Mouse (Mus musculus) neural tube, embryonic 13.5 days (tissue): ENCODE data around the gene Cstb. TPM values are rescaled to one million over a fixed set of nuclear protein-coding genes. Genes with fewer than 3 reads are reported as not detected.

Experiments
- ATAC-seq: fragments of 200-750 bp; cut with Nextera tagmentation; 2 replicates; pipeline ENCODE4 v1.8.0; 2017; ENCODE audit warnings: low read depth, mild to moderate bottlenecking, moderate TSS enrichment, moderate library complexity
- H3K27ac ChIP-seq: fragments of 300-500 bp; sonication (generic); replicated peaks from 2 replicates; pipeline ENCODE4 v1.5.1; 2015; ENCODE audit warnings: moderate library complexity, mild to moderate bottlenecking, inconsistent platforms
- H3K27me3 ChIP-seq: fragments of 300-500 bp; sonication (generic); 2 replicates; pipeline ENCODE4 v1.6.1; 2015; ENCODE audit warnings: mild to moderate bottlenecking, inconsistent platforms
- H3K36me3 ChIP-seq: fragments of 300-500 bp; sonication (generic); 2 replicates; pipeline ENCODE4 v1.6.1; 2015; ENCODE audit warnings: mild to moderate bottlenecking, inconsistent platforms
- H3K4me1 ChIP-seq: fragments of 300-500 bp; sonication (generic); replicated peaks from 2 replicates; pipeline ENCODE4 v1.6.1; 2015; ENCODE audit warnings: inconsistent platforms
- H3K4me2 ChIP-seq: fragments of 300-500 bp; sonication (generic); 2 replicates; pipeline ENCODE4 v1.6.1; 2015; ENCODE audit warnings: inconsistent platforms, mild to moderate bottlenecking, moderate library complexity
- H3K4me3 ChIP-seq: fragments of 300-500 bp; sonication (generic); 2 replicates; pipeline ENCODE4 v1.5.1; 2015; ENCODE audit warnings: mild to moderate bottlenecking, inconsistent platforms
- H3K9ac ChIP-seq: fragments of 300-500 bp; sonication (generic); 2 replicates; pipeline ENCODE4 v1.6.1; 2015; ENCODE audit warnings: moderate library complexity, mild to moderate bottlenecking, inconsistent platforms
- H3K9me3 ChIP-seq: fragments of 300-500 bp; sonication (generic); 2 replicates; pipeline ENCODE4 v1.6.1; 2016; ENCODE audit warnings: inconsistent platforms
- WGBS: fragments of 180-500 bp; shearing (Covaris S2); methylation state at CpG from one replicate; pipeline ENCODE4 v1.1.7; 2015; 5-methylcytosine and 5-hydroxymethylcytosine counted together
- polyA plus RNA-seq: library from polyadenylated mRNA; unstranded; fragments of >200 nt; fragmentation: Nextera tagmentation; extraction: Ambion mirVana; gene quantifications from 2 replicates; pipeline ENCODE4 v1.2.1, GENCODE M21; 2015

Cstb gene
- polyA plus RNA-seq, 1 experiment from 2014 or later, result 107 TPM

DNA sequence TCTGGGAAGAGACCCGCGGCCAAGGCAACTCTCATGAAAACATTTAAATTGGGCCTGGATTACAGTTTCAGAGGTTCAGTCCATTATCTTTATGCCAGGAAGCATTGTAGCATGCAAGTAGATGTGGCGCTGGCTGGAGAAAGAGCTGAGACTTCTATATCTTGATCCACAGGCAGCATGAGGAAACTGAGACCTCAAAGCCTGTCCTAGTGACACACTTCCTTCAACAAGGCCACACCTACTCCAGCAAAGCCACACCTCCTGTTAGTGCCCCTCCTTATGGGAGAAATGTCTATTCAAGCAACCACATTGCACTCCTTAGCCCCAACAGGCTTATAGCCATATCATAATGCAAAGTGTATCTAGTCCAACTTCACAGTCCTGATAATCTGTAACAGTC, 2.9 kb upstream of the Cstb start:
- Histone ChIP-seq H3K4me1 (peaks cover 14% of the 10 kb centered on the region), H3K9ac (no peak overlapping the region), H3K36me3 (peaks cover 8% of the 10 kb centered on the region), H3K27me3 (no peaks in the 10 kb centered on the region), H3K27ac (no peak overlapping the region), H3K9me3 (no peaks in the 10 kb centered on the region), H3K4me2 (no peak overlapping the region), H3K4me3 (no peak overlapping the region)
- ATAC-seq, result no peak
- 93% methylated on average over 3 of the region's 3 CpGs for WGBS

GRCm38 (mm10) chr10:78426117-78426735, 757 bp downstream of the Cstb start:
- peak; percentile 4; the same call in 1 of the 2 replicates for ATAC-seq
- peak overlapping the region; percentile 63; the same call in 1 of the 2 replicates for H3K27ac ChIP-seq
- 50% methylated on average over 6 of the region's 6 CpGs for WGBS

GRCm38 (mm10) chr10:78428070-78428469, 2.6 kb downstream of the Cstb start:
- Histone ChIP-seq H3K4me3 (no peak overlapping the region), H3K27me3 (no peaks in the 10 kb centered on the region), H3K4me2 (no peak overlapping the region), H3K27ac (no peak overlapping the region), H3K9me3 (no peaks in the 10 kb centered on the region), H3K4me1 (peaks cover 14% of the 10 kb centered on the region), H3K9ac (no peak overlapping the region), H3K36me3 (peaks cover 26% of the 10 kb centered on the region)
- WGBS, result 91% methylated on average over 11 of the region's 11 CpGs
- no peak for ATAC-seq

More at GRCm38 (mm10) chr10:78426117-78426735, 757 bp downstream of the Cstb start:
- Histone ChIP-seq H3K27me3 (no peaks in the 10 kb centered on the region), H3K9ac (peak overlapping the region; percentile 92), H3K4me2 (peak overlapping the region; percentile 79), H3K9me3 (no peaks in the 10 kb centered on the region), H3K4me3 (peak overlapping the region; percentile 84), H3K36me3 (peaks cover 26% of the 10 kb centered on the region), H3K4me1 (peaks cover 14% of the 10 kb centered on the region)

DNA sequence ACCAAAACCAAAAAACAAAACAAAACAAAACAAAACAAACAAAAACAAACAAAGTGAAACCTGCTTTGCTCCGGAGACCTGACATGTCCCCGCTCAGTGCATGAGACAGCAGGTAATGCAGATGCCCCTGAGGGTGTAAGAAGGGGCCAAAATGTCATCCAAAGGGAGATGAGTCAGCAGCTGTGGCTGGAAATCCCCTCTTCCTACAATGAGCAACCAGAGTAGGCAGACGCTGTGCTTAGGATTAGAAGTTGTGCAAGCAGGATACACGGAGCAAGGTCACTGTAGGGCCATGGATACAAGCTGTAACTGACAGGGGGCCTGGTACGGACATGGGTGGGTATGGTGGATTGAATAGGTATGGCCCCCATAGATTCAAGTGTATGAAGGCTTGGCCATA, 3.7 kb downstream of the Cstb start:
- H3K4me1 ChIP-seq, result peaks cover 14% of the 10 kb centered on the region
- H3K9ac ChIP-seq, result no peak overlapping the region
- H3K4me2 ChIP-seq, result no peak overlapping the region
- no peaks in the 10 kb centered on the region for H3K9me3 ChIP-seq
- whole genome bisulfite sequencing, result 91% methylated on average over 5 of the region's 5 CpGs
- no peak for ATAC-seq
- no peaks in the 10 kb centered on the region for H3K27me3 ChIP-seq
- H3K27ac ChIP-seq, result no peak overlapping the region
- peaks cover 26% of the 10 kb centered on the region for H3K36me3 ChIP-seq
- H3K4me3 ChIP-seq, result no peak overlapping the region

DNA sequence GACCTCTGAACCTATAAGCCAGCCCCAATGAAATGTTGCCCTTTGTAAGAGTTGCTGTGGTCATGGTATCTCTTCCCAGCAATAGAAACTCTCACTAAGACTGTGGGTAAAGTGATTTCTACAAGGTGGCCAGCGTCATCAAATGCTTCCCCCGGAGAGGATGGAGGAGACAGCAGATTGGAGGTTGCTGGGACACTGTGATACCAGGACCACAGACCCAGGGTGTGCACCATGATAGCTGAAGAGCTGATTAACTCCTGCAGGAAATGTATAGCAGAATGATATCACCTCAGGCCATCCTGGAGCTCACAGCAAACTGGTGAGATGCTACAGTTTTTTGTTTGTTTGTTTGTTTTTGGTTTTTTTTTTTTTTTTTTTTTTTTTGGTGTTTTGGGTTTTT, 4.3 kb downstream of the Cstb start:
- Histone ChIP-seq H3K4me1 (peaks cover 14% of the 10 kb centered on the region), H3K9me3 (no peaks in the 10 kb centered on the region), H3K36me3 (peaks cover 26% of the 10 kb centered on the region), H3K9ac (no peak overlapping the region), H3K4me2 (no peak overlapping the region), H3K27me3 (no peaks in the 10 kb centered on the region), H3K27ac (no peak overlapping the region), H3K4me3 (no peak overlapping the region)
- WGBS, result 96% methylated on average over 2 of the region's 2 CpGs
- ATAC-seq, result no peak

DNA sequence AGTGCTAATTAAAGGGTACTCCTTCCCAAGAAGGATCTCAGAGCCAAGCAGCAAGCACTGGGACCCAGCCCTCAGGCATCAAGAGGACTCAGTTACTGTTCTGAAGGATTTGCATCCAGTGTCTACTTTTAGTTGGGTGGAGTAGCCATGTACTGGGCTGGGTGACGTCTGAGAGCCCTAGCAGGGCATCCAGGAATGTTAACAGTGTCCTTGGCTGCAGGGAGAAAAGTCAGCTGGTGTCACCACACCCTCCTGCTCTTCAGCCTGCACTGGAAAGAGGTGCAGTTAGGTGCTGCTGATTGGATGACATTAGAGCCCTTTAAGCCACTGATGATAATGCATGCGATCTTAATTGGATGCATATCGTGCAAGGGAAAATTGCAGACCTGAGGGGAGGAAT, 7.4 kb downstream of the Cstb start:
- 62% methylated on average over 3 of the region's 3 CpGs for WGBS
- H3K36me3 ChIP-seq, result peaks cover 15% of the 10 kb centered on the region
- H3K4me2 ChIP-seq, result no peak overlapping the region
- no peak overlapping the region for H3K27ac ChIP-seq
- no peak overlapping the region for H3K4me3 ChIP-seq
- H3K27me3 ChIP-seq, result no peaks in the 10 kb centered on the region
- H3K9me3 ChIP-seq, result no peaks in the 10 kb centered on the region
- ATAC-seq, result no peak
- H3K4me1 ChIP-seq, result no peaks in the 10 kb centered on the region
- no peak overlapping the region for H3K9ac ChIP-seq

DNA sequence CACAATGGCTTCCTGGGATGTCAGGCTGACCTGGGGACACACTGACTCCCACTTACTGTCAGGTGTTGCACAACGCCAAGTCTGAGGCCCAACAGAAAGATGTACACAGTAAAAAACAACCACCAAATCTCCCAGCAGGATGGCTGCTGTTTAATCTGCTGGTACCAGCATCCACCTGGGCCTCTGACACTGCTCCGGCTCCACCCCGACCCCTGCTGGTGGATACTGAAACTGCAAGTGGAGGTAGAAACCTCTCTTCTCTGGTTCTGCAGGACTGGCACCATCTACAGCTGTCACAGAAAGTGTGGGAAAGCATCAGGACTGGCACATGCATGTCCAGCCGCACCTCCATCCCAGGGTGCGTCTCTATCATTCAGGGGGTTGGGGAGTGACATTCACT, 12.6 kb downstream of the Cstb start:
- ATAC-seq, result peak; percentile 44; the same call in 1 of the 2 replicates
- no peak overlapping the region for H3K9ac ChIP-seq
- H3K4me1 ChIP-seq, result no peaks in the 10 kb centered on the region
- no peak overlapping the region for H3K4me3 ChIP-seq
- no peak overlapping the region for H3K4me2 ChIP-seq
- H3K9me3 ChIP-seq, result no peaks in the 10 kb centered on the region
- H3K27ac ChIP-seq, result no peak overlapping the region
- 13% methylated on average over 5 of the region's 5 CpGs for WGBS
- no peaks in the 10 kb centered on the region for H3K27me3 ChIP-seq
- 0 out of 2 replicates have a peak, but pooled peaks cover 7% of the 10 kb centered on the region for H3K36me3 ChIP-seq

- H3K4me2 ChIP-seq, result no peak overlapping the region
- no peak for ATAC-seq
- no peaks in the 10 kb centered on the region for H3K9me3 ChIP-seq
- WGBS, result 69% methylated on average over 5 of the region's 5 CpGs
- no peak overlapping the region for H3K4me3 ChIP-seq
- H3K27ac ChIP-seq, result no peak overlapping the region
- peaks cover 19% of the 10 kb centered on the region; the same call in 1 of the 2 replicates for H3K36me3 ChIP-seq
- no peaks in the 10 kb centered on the region for H3K27me3 ChIP-seq
- H3K4me1 ChIP-seq, result no peaks in the 10 kb centered on the region
- H3K9ac ChIP-seq, result no peak overlapping the region
These were observed 14.1 kb downstream of the Cstb start for GRCm38 (mm10) chr10:78439550-78439949.

- H3K4me1 ChIP-seq, result no peaks in the 10 kb centered on the region
- H3K4me2 ChIP-seq, result no peak overlapping the region
- H3K4me3 ChIP-seq, result no peak overlapping the region
- no peaks in the 10 kb centered on the region for H3K27me3 ChIP-seq
- no peaks in the 10 kb centered on the region for H3K9me3 ChIP-seq
- no peak overlapping the region for H3K27ac ChIP-seq
- H3K9ac ChIP-seq, result no peak overlapping the region
- peaks cover 24% of the 10 kb centered on the region; the same call in 1 of the 2 replicates for H3K36me3 ChIP-seq
- WGBS, result 87% methylated on average over 7 of the region's 7 CpGs
- ATAC-seq, result no peak
These were observed 14.5 kb downstream of the Cstb start for GRCm38 (mm10) chr10:78439990-78440389.

- H3K36me3 ChIP-seq, result peaks cover 28% of the 10 kb centered on the region; the same call in 1 of the 2 replicates
- no peak for ATAC-seq
- H3K9me3 ChIP-seq, result no peaks in the 10 kb centered on the region
- 62% methylated on average over 9 of the region's 9 CpGs for WGBS
- H3K27ac ChIP-seq, result no peak overlapping the region
- no peak overlapping the region for H3K4me2 ChIP-seq
- H3K4me1 ChIP-seq, result no peaks in the 10 kb centered on the region
- no peaks in the 10 kb centered on the region for H3K27me3 ChIP-seq
- H3K9ac ChIP-seq, result no peak overlapping the region
- no peak overlapping the region for H3K4me3 ChIP-seq
These were observed 15.3 kb downstream of the Cstb start for GRCm38 (mm10) chr10:78440812-78441211.

- H3K9me3 ChIP-seq, result no peaks in the 10 kb centered on the region
- H3K4me2 ChIP-seq, result no peak overlapping the region
- no peak for ATAC-seq
- H3K4me1 ChIP-seq, result no peaks in the 10 kb centered on the region
- H3K4me3 ChIP-seq, result no peak overlapping the region
- H3K27ac ChIP-seq, result no peak overlapping the region
- 79% methylated on average over 5 of the region's 5 CpGs for WGBS
- H3K9ac ChIP-seq, result no peak overlapping the region
- H3K27me3 ChIP-seq, result no peaks in the 10 kb centered on the region
- peaks cover 35% of the 10 kb centered on the region; the same call in 1 of the 2 replicates for H3K36me3 ChIP-seq
These were observed 16.1 kb downstream of the Cstb start for GRCm38 (mm10) chr10:78441606-78442005.

GRCm38 (mm10) chr10:78442292-78442691, 16.8 kb downstream of the Cstb start:
- no peak overlapping the region for H3K4me2 ChIP-seq
- no peak overlapping the region for H3K4me3 ChIP-seq
- no peaks in the 10 kb centered on the region for H3K4me1 ChIP-seq
- H3K9me3 ChIP-seq, result no peaks in the 10 kb centered on the region
- no peak for ATAC-seq
- 94% methylated on average over 3 of the region's 3 CpGs for WGBS
- H3K27ac ChIP-seq, result no peak overlapping the region
- peaks cover 41% of the 10 kb centered on the region; the same call in 1 of the 2 replicates for H3K36me3 ChIP-seq
- no peaks in the 10 kb centered on the region for H3K27me3 ChIP-seq
- no peak overlapping the region for H3K9ac ChIP-seq

- WGBS, result 96% methylated on average over 3 of the region's 3 CpGs
- Histone ChIP-seq H3K4me1 (no peaks in the 10 kb centered on the region), H3K27ac (no peak overlapping the region), H3K27me3 (no peaks in the 10 kb centered on the region), H3K9me3 (no peaks in the 10 kb centered on the region), H3K9ac (no peak overlapping the region), H3K36me3 (peaks cover 61% of the 10 kb centered on the region), H3K4me2 (no peak overlapping the region), H3K4me3 (no peak overlapping the region)
- ATAC-seq, result no peak
These were observed 20.7 kb downstream of the Cstb start for GRCm38 (mm10) chr10:78446195-78446594.
